Mouse (Mus musculus) embryonic facial prominence, embryonic 13.5 days (tissue): ENCODE measurements at regions not wholly inside any gene's neighbourhood (a gene's known extent, or its start where the extent isn't known, plus 50 kb on each side); places are given as distances from the start of the nearest gene placed in this dataset.
"Not testable (repeated sequence)": the region's sequence is repeated elsewhere in the genome, so short reads cannot be mapped to it uniquely, and the experiment has no call there.

ENCODE experiments used
- ATAC-seq: fragments of 200-750 bp; cut with Nextera tagmentation; 2 replicates; pipeline ENCODE4 v1.8.0; 2017; ENCODE audit warnings: low read depth; ENCODE audit not compliant: insufficient number of reproducible peaks, insufficient read depth, low FRiP score, low TSS enrichment
- H3K27ac ChIP-seq: fragments of 300-500 bp; sonication (generic); 2 replicates; pipeline ENCODE4 v1.5.1; 2015; ENCODE audit warnings: moderate library complexity, mild to moderate bottlenecking, inconsistent platforms
- H3K27me3 ChIP-seq: fragments of 300-500 bp; sonication (generic); 2 replicates; pipeline ENCODE4 v1.6.1; 2015; ENCODE audit warnings: mild to moderate bottlenecking, inconsistent platforms
- H3K36me3 ChIP-seq: fragments of 300-500 bp; sonication (generic); 2 replicates; pipeline ENCODE4 v1.6.1; 2015; ENCODE audit warnings: mild to moderate bottlenecking, inconsistent platforms
- H3K4me1 ChIP-seq: fragments of 300-500 bp; sonication (generic); 2 replicates; pipeline ENCODE4 v1.6.1; 2015; ENCODE audit warnings: inconsistent platforms
- H3K4me2 ChIP-seq: fragments of 300-500 bp; sonication (generic); 2 replicates; pipeline ENCODE4 v1.6.1; 2015; ENCODE audit warnings: moderate library complexity, mild to moderate bottlenecking, inconsistent platforms
- H3K4me3 ChIP-seq: fragments of 300-500 bp; sonication (generic); 2 replicates; pipeline ENCODE4 v1.5.1; 2015; ENCODE audit warnings: mild to moderate bottlenecking, inconsistent platforms
- H3K9ac ChIP-seq: fragments of 300-500 bp; sonication (generic); 2 replicates; pipeline ENCODE4 v1.6.1; 2015; ENCODE audit warnings: mild to moderate bottlenecking, inconsistent platforms
- H3K9me3 ChIP-seq: fragments of 300-500 bp; sonication (generic); 2 replicates; pipeline ENCODE4 v1.6.1; 2016; ENCODE audit warnings: inconsistent platforms
- WGBS: fragments of 180-500 bp; shearing (Covaris S2); methylation state at CpG from one replicate; pipeline ENCODE4 v1.1.7; 2015; ENCODE audit warnings: mixed read lengths; 5-methylcytosine and 5-hydroxymethylcytosine counted together

- Histone ChIP-seq H3K4me1 (peaks cover under 1% of the 10 kb centered on the region), H3K27ac (no peak overlapping the region), H3K4me2 (no peak overlapping the region), H3K27me3 (no peaks in the 10 kb centered on the region), H3K4me3 (no peak overlapping the region), H3K9ac (no peak overlapping the region), H3K36me3 (no peaks in the 10 kb centered on the region), H3K9me3 (no peaks in the 10 kb centered on the region)
- 74% methylated on average over 13 of the region's 13 CpGs for WGBS
- ATAC-seq: no peak
These were observed 103.5 kb upstream of the Gmds start for GRCm38 (mm10) chr13:32442025-32442424.

GRCm38 (mm10) chr13:32435136-32435535 is 96.6 kb upstream of the Gmds start:
- no peak for ATAC-seq
- WGBS: 74% methylated on average over 5 of the region's 5 CpGs

GRCm38 (mm10) chr13:32428482-32428881 is 89.9 kb upstream of the Gmds start:
- no peak overlapping the region for H3K27ac ChIP-seq
- H3K27me3 ChIP-seq: no peaks in the 10 kb centered on the region
- 45% methylated on average over 3 of the region's 3 CpGs for WGBS
- H3K9ac ChIP-seq: no peak overlapping the region
- H3K36me3 ChIP-seq: no peaks in the 10 kb centered on the region
- no peaks in the 10 kb centered on the region for H3K9me3 ChIP-seq
- no peak for ATAC-seq
- no peak overlapping the region for H3K4me2 ChIP-seq
- no peaks in the 10 kb centered on the region for H3K4me1 ChIP-seq
- no peak overlapping the region for H3K4me3 ChIP-seq

More at GRCm38 (mm10) chr13:32435136-32435535, 96.6 kb upstream of the Gmds start:
- Histone ChIP-seq H3K4me2 (no peak overlapping the region), H3K36me3 (no peaks in the 10 kb centered on the region), H3K4me3 (no peak overlapping the region), H3K27me3 (no peaks in the 10 kb centered on the region), H3K9ac (no peak overlapping the region), H3K9me3 (no peaks in the 10 kb centered on the region), H3K4me1 (peaks cover 11% of the 10 kb centered on the region), H3K27ac (no peak overlapping the region)

DNA sequence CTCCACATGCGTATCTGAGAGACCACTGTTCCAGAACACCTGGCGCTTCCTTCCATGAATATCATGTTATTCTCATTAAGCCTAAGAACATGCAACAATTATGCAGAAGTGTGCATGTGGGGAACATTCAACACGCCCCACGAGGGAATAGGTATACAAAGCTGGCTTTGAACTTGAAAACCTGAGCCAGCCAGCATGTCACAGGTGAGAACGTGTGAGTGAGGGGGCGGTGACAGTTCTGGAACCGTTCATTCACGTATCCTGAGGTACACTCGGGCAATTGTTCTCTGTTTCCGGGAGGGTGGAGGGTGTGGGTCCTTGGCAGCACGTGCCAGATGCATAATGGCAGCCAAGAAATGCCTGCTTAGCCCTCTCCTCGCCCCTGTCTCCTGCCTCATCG is 88.4 kb upstream of the Gmds start:
- Histone ChIP-seq H3K9me3 (no peaks in the 10 kb centered on the region), H3K4me1 (no peaks in the 10 kb centered on the region), H3K4me2 (no peak overlapping the region), H3K36me3 (no peaks in the 10 kb centered on the region), H3K27ac (no peak overlapping the region), H3K4me3 (no peak overlapping the region), H3K27me3 (no peaks in the 10 kb centered on the region), H3K9ac (no peak overlapping the region)
- ATAC-seq: no peak
- 82% methylated on average over 13 of the region's 13 CpGs for WGBS

GRCm38 (mm10) chr13:32426199-32426598 is 87.7 kb upstream of the Gmds start:
- ATAC-seq: no peak
- Histone ChIP-seq H3K4me3 (no peak overlapping the region), H3K4me2 (no peak overlapping the region), H3K9ac (no peak overlapping the region), H3K27ac (no peak overlapping the region), H3K4me1 (no peaks in the 10 kb centered on the region), H3K36me3 (no peaks in the 10 kb centered on the region), H3K9me3 (no peaks in the 10 kb centered on the region), H3K27me3 (no peaks in the 10 kb centered on the region)
- WGBS: 84% methylated on average over 7 of the region's 7 CpGs

GRCm38 (mm10) chr13:32424543-32424942 is 86.0 kb upstream of the Gmds start:
- H3K9me3 ChIP-seq, H3K4me3 ChIP-seq, H3K27me3 ChIP-seq, H3K36me3 ChIP-seq, H3K9ac ChIP-seq, H3K27ac ChIP-seq, H3K4me2 ChIP-seq, H3K4me1 ChIP-seq, ATAC-seq: not testable (repeated sequence)
- 87% methylated on average over 9 of the region's 9 CpGs for WGBS

GRCm38 (mm10) chr13:32422485-32422884 is 83.9 kb upstream of the Gmds start:
- H3K9me3 ChIP-seq: no peaks in the 10 kb centered on the region
- no peak overlapping the region for H3K4me3 ChIP-seq
- no peaks in the 10 kb centered on the region for H3K36me3 ChIP-seq
- no peak for ATAC-seq
- H3K4me1 ChIP-seq: peaks cover 6% of the 10 kb centered on the region; the same call in 1 of the 2 replicates
- no peak overlapping the region for H3K4me2 ChIP-seq
- no peak overlapping the region for H3K9ac ChIP-seq
- no peaks in the 10 kb centered on the region for H3K27me3 ChIP-seq
- 48% methylated on average over 2 of the region's 2 CpGs for WGBS
- no peak overlapping the region for H3K27ac ChIP-seq

- no peak for ATAC-seq
- Histone ChIP-seq H3K36me3 (no peaks in the 10 kb centered on the region), H3K9ac (no peak overlapping the region), H3K27me3 (no peaks in the 10 kb centered on the region), H3K9me3 (no peaks in the 10 kb centered on the region), H3K4me3 (no peak overlapping the region), H3K4me1 (peaks cover 6% of the 10 kb centered on the region; the same call in 1 of the 2 replicates), H3K4me2 (no peak overlapping the region), H3K27ac (no peak overlapping the region; the same call in 1 of the 2 replicates)
- 71% methylated on average over 6 of the region's 6 CpGs for WGBS
These were observed 80.8 kb upstream of the Gmds start for GRCm38 (mm10) chr13:32419326-32419725.

DNA sequence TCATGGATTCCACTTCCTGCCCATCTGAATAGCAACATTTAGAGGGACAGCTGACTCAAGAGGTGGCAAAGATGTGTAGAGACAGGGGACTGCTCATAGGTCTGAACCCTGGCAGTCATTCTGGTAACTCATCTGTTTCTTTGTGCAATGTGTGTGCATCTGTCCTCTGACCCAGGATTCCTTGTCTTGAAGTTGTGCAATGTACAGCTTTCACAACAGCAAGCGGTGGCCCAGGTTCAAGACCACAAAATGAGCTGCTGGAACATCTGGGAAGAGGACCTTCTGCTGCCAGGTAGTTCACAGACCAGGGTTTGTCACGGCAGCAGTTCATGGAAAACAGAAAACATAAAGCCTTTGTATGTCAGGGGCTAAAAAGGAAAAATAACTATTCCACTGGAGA is 80.1 kb upstream of the Gmds start:
- H3K9ac ChIP-seq: no peak overlapping the region
- H3K27me3 ChIP-seq: no peaks in the 10 kb centered on the region
- WGBS: 83% methylated on average over 2 of the region's 2 CpGs
- H3K36me3 ChIP-seq: no peaks in the 10 kb centered on the region
- no peak for ATAC-seq
- H3K9me3 ChIP-seq: no peaks in the 10 kb centered on the region
- H3K4me1 ChIP-seq: peaks cover 6% of the 10 kb centered on the region; the same call in 1 of the 2 replicates
- H3K4me3 ChIP-seq: no peak overlapping the region
- H3K4me2 ChIP-seq: no peak overlapping the region
- no peak overlapping the region for H3K27ac ChIP-seq

GRCm38 (mm10) chr13:32417907-32418306 is 79.4 kb upstream of the Gmds start:
- Histone ChIP-seq H3K9ac (no peak overlapping the region), H3K4me3 (no peak overlapping the region), H3K4me1 (peaks cover 6% of the 10 kb centered on the region; the same call in 1 of the 2 replicates), H3K9me3 (no peaks in the 10 kb centered on the region), H3K4me2 (no peak overlapping the region), H3K27me3 (no peaks in the 10 kb centered on the region), H3K36me3 (no peaks in the 10 kb centered on the region), H3K27ac (no peak overlapping the region)
- ATAC-seq: no peak

DNA sequence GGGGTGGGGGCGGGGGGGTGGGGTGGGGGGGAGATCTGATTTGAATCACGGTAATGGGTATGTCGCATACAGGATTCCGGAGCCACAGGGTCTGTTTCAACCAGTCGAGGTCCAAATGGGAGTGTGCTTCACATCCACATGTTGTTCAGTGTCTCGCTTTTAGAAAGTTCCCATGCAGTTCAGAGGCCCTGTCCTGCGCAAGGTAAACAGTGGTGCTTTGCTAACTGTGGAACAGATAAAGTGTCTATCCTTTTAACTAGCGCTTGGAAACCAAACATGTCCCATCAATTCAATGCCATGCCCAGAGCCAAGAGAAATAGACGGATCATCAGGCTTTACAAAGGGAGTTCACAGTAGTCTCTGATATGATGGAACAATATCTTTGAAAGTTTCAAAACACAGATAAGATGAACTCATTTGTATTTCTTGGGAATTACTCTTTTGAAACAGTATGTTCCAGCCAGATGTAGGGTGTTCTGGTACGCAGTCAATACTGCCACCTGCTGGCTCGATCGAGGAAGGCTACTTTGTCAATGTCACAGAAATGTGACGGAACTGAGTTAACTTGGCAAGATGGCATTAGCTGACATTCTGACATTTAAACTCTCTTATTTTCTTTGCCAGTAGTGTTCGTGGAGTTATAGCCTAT is 72.9 kb upstream of the Gmds start:
- H3K4me2 ChIP-seq: no peak overlapping the region
- ATAC-seq: no peak

DNA sequence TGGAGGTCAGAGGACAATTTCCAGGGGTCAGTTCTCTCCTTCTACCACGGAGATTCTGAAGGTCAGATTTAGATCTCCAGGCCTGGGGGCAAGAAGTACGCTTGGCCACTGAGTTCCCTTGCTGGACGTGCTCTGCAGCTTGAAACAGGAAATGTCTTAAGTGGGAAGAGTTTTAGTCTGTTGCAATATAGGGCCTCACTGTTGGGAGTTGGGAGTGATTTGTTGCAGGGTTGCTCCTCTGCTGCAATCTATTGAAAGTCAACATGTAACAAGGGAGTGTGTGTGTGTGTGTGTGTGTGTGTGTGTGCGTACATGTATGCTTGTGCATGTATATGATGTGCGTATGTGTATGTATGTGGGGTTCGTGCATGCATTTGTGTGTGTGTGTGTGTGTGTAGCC is 71.5 kb upstream of the Gmds start:
- Histone ChIP-seq H3K4me1 (no peaks in the 10 kb centered on the region), H3K9ac (no peak overlapping the region), H3K9me3 (no peaks in the 10 kb centered on the region), H3K27ac (no peak overlapping the region), H3K4me2 (no peak overlapping the region), H3K4me3 (no peak overlapping the region), H3K27me3 (no peaks in the 10 kb centered on the region), H3K36me3 (no peaks in the 10 kb centered on the region)
- ATAC-seq: no peak
- 63% methylated on average over 6 of the region's 6 CpGs for WGBS

More for the DNA sequence above, 72.9 kb upstream of the Gmds start:
- H3K9me3 ChIP-seq: no peaks in the 10 kb centered on the region
- no peaks in the 10 kb centered on the region for H3K4me1 ChIP-seq
- WGBS: 48% methylated on average over 14 of the region's 14 CpGs
- H3K27me3 ChIP-seq: no peaks in the 10 kb centered on the region
- no peak overlapping the region for H3K4me3 ChIP-seq
- H3K9ac ChIP-seq: no peak overlapping the region
- H3K36me3 ChIP-seq: no peaks in the 10 kb centered on the region
- no peak overlapping the region for H3K27ac ChIP-seq
